Mouse (Mus musculus): ENCODE data around the gene Snapc1.
A peak's percentile ranks its signal among the peaks of the same experiment; 100 is the strongest.

Gene Snapc1

DNA sequence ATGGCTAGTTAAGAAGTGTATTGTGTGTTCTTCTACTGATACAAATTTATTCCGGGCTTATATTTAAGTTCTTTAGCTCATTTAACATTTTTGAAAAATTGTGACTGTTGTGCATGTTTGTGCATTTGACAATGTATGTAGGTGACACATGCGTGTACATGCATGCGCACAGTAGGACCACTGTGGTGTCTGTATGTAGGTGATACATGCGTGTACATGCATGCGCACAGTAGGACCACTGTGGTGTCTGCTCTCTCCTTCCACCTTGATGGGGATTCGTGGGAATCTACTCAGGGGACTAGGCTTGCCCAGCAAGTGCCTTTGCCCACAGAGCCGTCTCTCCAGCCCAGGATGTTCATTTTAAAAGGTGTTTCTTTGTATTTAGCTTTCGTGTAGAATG lies 4.9 kb downstream of the Snapc1 start:
- no peak for DNase-seq (ENCODE audit: low read depth, low spot score)
- Histone ChIP-seq H3K36me3 (ENCODE audit: control insufficient read depth, insufficient read depth, low read length, poor library complexity, severe bottlenecking) (peaks cover 23% of the 10 kb centered on the region), H3K27me3 (ENCODE audit: control insufficient read depth, insufficient read depth, low read length, poor library complexity, severe bottlenecking) (no peaks in the 10 kb centered on the region)

DNA sequence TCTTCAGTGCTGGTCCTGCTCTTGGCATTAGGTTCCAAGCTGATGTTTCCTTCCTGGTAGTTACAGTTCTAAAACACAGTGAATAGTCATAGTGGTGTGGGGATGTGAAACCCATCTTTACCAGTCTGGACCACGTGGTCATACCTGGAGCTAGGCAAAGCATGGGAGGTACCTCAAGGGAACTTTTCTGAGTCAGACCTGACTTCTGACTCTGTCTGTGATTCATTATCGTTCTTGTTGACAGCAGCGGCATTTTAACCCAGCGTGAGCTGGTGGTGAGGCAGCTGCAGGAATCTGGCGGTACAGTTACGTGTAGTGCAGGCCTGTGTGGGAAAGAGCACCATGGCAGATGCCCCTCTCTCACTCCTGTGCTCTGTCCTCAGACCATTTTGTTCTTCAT lies 10.3 kb downstream of the Snapc1 start:
- Histone ChIP-seq H3K36me3 (ENCODE audit: control insufficient read depth, insufficient read depth, low read length, poor library complexity, severe bottlenecking) (peaks cover 30% of the 10 kb centered on the region), H3K27me3 (ENCODE audit: control insufficient read depth, insufficient read depth, low read length, poor library complexity, severe bottlenecking) (no peaks in the 10 kb centered on the region)
- no peak for DNase-seq (ENCODE audit: low read depth, low spot score)

DNA sequence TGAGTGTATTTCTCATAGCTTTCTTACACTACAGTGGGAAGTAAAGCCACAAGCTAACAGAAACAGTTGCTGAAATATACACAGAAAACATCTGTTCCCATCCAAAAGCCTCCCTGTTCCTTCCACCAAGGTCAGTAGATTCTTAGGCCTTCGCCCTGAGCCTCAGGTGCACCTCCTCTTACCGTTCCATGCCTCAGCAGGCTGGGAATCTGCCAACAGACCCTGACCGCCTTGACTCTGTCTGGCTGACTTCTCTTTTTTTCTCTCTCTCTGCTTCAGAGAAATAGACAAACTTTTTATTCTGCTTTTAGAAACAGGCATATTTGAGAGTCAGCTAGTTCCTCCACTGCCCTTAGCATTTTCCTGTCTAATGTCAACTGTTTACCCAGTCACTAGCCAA lies 13.9 kb downstream of the Snapc1 start:
- Histone ChIP-seq H3K36me3 (ENCODE audit: control insufficient read depth, insufficient read depth, low read length, poor library complexity, severe bottlenecking) (peaks cover 16% of the 10 kb centered on the region), H3K27me3 (ENCODE audit: control insufficient read depth, insufficient read depth, low read length, poor library complexity, severe bottlenecking) (no peaks in the 10 kb centered on the region)
- DNase-seq (ENCODE audit: low read depth, low spot score): peak; percentile 22

DNA sequence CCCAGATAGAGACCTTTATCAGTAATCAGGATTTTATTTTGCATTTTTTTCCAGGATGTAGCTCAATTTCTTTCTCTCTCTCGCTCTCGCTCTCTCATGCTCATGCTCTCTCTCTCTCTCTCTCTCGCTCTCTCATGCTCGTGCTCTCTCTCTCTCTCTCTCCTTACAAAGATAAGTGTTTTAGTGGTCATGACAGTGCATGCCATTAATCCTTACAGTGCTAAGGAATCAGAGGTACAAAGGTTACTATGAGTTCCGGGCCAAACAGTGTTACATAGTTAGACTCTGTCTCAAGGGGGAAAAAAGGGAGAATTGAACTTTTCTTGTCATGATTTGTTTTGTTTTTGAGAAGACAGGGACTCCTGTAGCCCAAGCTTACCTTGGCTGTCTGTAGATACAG lies 15.4 kb downstream of the Snapc1 start:
- DNase-seq (ENCODE audit: low read depth, low spot score): no peak
- Histone ChIP-seq H3K36me3 (ENCODE audit: control insufficient read depth, insufficient read depth, low read length, poor library complexity, severe bottlenecking) (peaks cover 15% of the 10 kb centered on the region), H3K27me3 (ENCODE audit: control insufficient read depth, insufficient read depth, low read length, poor library complexity, severe bottlenecking) (no peaks in the 10 kb centered on the region)

DNA sequence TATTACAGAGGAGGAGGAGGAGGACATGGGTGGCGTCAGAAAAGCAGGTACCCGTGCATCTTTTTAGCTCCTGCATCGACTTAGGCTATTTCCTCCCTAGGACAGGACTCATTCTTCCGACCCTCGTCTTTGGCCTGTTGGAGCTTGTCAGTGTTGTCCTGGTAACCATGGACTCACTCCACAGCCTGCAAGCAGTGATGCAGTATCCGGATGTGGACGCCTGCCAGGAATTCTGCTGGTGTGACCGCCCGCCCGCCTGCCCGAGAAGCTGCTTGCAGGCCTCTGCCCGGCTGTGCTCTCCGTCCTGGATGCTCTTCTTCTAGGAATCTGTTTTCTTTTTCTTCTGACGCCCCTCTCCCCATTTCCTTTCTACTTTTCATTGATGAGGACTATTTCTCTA lies 18.3 kb downstream of the Snapc1 start:
- no peak for DNase-seq (ENCODE audit: low read depth, low spot score)
- H3K27me3 ChIP-seq (ENCODE audit: control insufficient read depth, insufficient read depth, low read length, poor library complexity, severe bottlenecking): no peaks in the 10 kb centered on the region
- peaks cover 22% of the 10 kb centered on the region for H3K36me3 ChIP-seq (ENCODE audit: control insufficient read depth, insufficient read depth, low read length, poor library complexity, severe bottlenecking)

DNA sequence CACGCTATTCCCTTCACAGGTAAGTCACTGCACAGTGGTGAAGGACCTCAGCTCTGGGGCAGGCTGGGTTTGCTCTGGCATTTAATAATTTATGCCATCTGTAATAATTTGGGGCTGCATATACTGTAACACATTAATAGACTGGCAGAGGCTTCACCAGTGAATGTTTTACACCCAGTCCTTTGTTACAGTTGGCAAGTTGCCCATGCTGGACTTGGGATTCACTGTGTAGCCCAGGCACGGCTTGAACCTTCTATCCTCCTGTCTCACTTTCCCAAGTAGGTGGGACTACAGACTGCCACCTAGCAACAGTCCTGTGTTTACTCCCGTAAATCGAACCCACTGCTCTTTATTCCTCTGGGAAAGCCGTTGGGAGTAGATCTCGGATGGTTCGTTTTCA lies 22.0 kb downstream of the Snapc1 start:
- Histone ChIP-seq H3K36me3 (ENCODE audit: control insufficient read depth, insufficient read depth, low read length, poor library complexity, severe bottlenecking) (peaks cover 13% of the 10 kb centered on the region), H3K27me3 (ENCODE audit: control insufficient read depth, insufficient read depth, low read length, poor library complexity, severe bottlenecking) (no peaks in the 10 kb centered on the region)
- no peak for DNase-seq (ENCODE audit: low read depth, low spot score)

DNA sequence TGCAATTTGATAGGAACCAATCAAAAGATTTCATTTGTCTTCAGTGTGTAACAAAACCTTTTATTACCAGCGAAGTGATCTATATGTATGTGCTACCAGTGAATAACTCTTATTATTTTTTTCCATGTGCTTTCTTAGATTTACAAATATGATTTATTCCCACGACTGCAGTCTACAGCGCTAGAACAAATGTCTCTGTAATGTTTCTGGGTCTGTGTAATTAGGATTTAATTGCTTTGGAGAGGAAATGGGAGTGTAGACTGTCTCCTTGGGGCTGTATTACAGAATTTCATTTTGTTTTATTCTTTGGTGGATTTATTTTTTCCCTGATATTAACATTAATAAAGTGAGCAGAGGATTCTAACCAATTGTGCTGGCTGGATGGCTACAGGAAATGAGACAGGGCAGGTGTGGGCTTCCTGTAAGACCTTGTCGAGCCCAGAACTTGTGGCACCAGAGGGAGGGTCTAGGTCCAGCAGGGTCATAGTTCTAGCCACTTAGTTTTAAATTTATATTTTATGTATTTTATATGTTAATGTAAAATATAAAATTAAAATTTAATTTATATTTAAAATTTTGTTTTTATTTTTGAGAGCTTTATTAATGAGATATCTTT lies 24.2 kb downstream of the Snapc1 start:
- Histone ChIP-seq H3K36me3 (ENCODE audit: control insufficient read depth, insufficient read depth, low read length, poor library complexity, severe bottlenecking) (peaks cover 13% of the 10 kb centered on the region), H3K27me3 (ENCODE audit: control insufficient read depth, insufficient read depth, low read length, poor library complexity, severe bottlenecking) (no peaks in the 10 kb centered on the region)
- no peak for DNase-seq (ENCODE audit: low read depth, low spot score)

DNA sequence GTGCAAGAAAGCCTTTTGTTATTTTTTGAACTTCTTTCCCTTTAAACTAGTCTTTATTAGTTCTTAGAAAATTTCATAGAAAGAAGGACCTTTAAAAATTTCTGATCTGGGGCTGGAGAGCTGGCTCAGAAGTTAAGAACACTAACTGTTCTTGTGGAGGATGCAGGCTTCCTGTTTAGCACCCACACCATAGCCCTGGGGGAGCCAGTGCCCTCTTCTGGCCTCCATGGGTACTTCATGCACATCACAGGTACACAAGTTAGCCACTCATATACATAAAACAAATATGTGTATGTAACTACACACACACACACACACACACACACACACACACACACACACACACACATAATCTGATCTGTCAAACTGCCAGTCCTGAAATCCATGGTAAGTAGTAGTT lies 25.3 kb downstream of the Snapc1 start:
- peak; percentile 70 for DNase-seq (ENCODE audit: low read depth, low spot score)
- no peaks in the 10 kb centered on the region for H3K27me3 ChIP-seq (ENCODE audit: control insufficient read depth, insufficient read depth, low read length, poor library complexity, severe bottlenecking)
- H3K36me3 ChIP-seq (ENCODE audit: control insufficient read depth, insufficient read depth, low read length, poor library complexity, severe bottlenecking): peaks cover 12% of the 10 kb centered on the region

DNA sequence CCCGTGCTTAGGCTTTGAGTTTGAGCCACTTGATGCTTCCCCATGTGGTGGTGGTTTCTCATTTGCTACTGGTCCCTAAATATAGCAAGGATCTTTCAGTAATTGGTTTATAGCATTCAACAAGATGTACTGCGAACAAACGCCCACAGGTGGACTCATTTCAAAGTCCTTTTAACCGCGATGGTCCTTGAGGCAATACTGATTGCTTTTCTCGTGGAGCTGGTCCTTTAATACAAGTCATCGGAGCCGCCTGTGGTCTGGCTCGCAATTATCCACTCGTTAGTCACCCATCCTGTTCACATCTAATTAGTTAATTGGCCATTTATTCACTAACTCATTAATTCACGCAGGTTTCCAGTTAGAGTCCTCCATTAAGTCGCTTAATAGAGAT lies 32.6 kb downstream of the Snapc1 start:
- no peak for DNase-seq (ENCODE audit: low read depth, low spot score)
- Histone ChIP-seq H3K27me3 (ENCODE audit: control insufficient read depth, insufficient read depth, low read length, poor library complexity, severe bottlenecking) (no peaks in the 10 kb centered on the region; the same call in 1 of the 2 replicates), H3K36me3 (ENCODE audit: control insufficient read depth, insufficient read depth, low read length, poor library complexity, severe bottlenecking) (no peaks in the 10 kb centered on the region)

DNA sequence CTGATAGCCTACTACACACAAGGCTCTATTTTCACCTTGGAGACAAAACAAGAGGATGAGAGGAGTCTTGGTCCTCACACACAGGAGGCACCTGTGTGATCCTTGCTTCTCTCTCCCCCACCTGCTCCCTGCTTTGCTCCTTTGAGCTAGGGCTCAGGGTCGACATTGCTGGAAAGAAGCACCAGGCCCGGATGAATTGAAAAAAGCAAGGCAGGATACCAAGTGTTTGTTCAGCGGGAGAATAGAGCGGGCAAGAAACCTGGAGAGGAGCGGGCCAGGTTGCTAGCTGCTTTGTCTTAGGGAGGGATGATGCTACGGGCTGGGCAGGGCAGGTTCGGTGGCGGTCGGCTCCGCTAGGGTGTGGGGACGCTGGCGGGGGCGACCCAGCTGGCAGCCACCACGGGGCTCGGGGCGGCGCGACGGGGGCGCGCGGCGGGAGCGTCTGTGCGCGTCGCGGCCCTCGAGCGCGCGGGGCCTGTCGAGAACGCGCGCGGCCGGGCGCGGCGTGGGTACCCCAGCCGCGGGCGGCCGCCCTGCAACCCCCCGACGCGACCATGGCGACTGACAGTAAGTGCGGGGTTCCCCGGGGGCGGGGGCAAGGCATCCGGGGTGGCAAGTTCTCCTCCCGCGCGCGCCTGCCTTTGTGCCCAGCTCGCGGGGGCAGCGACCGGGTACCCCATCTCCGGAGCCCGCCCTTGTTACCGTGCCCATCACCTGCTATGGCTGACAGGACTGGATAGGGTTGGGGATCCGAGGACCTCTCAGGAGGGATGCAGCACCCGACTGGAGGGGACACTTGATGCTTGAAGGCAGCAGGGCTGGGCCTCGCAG lies 33.2 kb downstream of the Snapc1 start, which contains the start of gene Syt16:
TSS of gene Syt16 (plus strand) at position 365 of the 831 bp plus-strand sequence.
- no peaks in the 10 kb centered on the region; the same call in 1 of the 2 replicates for H3K27me3 ChIP-seq (ENCODE audit: control insufficient read depth, insufficient read depth, low read length, poor library complexity, severe bottlenecking)
- H3K36me3 ChIP-seq (ENCODE audit: control insufficient read depth, insufficient read depth, low read length, poor library complexity, severe bottlenecking): no peaks in the 10 kb centered on the region
- no peak for DNase-seq (ENCODE audit: low read depth, low spot score)

DNA sequence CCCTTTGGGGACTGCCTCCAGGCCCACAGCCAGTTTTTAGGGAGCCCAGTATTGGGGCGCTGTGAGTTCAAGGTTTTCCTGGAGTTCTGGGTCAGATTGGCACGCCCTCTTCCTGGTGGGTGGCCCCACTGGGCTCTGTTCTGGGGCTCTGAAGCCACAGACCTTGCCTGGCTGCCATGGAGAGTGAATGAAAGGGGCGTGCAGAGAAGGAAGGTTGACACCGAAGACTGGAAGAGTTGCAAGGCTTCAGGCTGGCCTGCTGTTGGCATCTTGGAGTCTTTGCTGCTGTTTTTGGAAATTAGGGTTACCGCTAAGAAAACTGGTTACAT lies 33.8 kb downstream of the Snapc1 start:
- Histone ChIP-seq H3K27me3 (ENCODE audit: control insufficient read depth, insufficient read depth, low read length, poor library complexity, severe bottlenecking) (no peaks in the 10 kb centered on the region; the same call in 1 of the 2 replicates), H3K36me3 (ENCODE audit: control insufficient read depth, insufficient read depth, low read length, poor library complexity, severe bottlenecking) (no peaks in the 10 kb centered on the region)
- no peak for DNase-seq (ENCODE audit: low read depth, low spot score)

DNA sequence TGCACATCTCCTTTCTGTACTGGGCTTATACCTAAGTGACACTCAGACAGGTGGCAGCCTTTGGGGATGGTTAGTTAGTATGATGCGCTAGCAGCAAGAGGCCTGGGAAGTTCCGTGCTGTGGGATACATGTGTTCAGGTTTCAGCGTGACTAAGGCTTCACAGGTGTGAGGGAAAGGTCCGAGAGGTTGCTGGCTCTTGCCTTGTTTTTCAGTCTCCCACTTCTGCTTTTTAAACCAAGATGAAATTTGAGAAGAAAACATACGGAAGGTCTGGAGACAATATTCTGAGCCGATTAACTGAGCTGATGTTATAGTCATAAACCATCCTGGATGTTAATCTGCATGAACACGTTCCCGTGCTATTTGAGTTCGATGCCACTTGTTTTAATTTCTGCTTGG lies 38.2 kb downstream of the Snapc1 start:
- DNase-seq (ENCODE audit: low read depth, low spot score): no peak
- H3K27me3 ChIP-seq (ENCODE audit: control insufficient read depth, insufficient read depth, low read length, poor library complexity, severe bottlenecking): no peaks in the 10 kb centered on the region; the same call in 1 of the 2 replicates
- H3K36me3 ChIP-seq (ENCODE audit: control insufficient read depth, insufficient read depth, low read length, poor library complexity, severe bottlenecking): no peaks in the 10 kb centered on the region

DNA sequence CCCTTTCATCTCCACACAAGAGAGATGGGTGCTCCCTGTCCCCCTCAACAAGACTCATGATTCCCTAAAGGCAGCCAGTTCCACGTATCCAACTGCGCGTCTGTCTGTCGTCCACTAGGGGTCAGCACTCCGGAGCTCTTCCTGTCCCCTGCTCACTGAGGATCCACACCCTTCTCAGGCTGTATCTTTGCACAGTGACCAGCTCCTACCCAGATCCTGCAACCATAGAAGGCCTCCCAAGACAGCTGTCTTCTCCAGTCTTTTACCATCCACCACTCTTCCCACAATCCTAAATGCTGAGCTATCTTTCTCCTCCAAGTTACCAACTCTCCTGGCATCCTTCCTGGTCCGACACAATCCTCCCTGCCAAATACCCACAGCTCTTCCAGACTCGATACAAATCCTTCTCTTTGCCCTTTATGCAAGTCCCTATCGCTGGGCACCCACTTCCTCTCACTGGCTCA lies 45.2 kb downstream of the Snapc1 start:
- Histone ChIP-seq H3K27me3 (ENCODE audit: control insufficient read depth, insufficient read depth, low read length, poor library complexity, severe bottlenecking) (no peaks in the 10 kb centered on the region), H3K36me3 (ENCODE audit: control insufficient read depth, insufficient read depth, low read length, poor library complexity, severe bottlenecking) (no peaks in the 10 kb centered on the region)
- DNase-seq (ENCODE audit: low read depth, low spot score): peak; percentile 48

DNA sequence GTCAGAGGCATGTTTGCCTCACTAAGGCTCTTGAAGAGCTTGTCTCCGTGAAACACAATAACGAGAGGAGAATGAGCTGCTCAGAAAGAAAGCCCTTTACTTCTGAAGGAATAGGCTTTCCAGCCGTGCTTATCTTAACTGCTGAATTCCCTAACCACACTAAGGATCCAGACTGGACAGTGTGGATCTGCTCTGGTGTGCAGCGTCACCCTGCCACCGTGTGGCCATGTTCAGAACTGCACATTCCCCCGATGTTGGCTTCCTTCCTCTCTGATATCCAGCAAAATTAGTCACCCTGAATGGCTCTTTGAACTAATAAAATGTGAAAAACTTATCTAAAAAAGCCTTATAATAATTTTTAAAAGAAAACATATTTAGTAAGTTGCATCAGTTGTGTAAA lies 49.5 kb downstream of the Snapc1 start:
- Histone ChIP-seq H3K36me3 (ENCODE audit: control insufficient read depth, insufficient read depth, low read length, poor library complexity, severe bottlenecking) (no peaks in the 10 kb centered on the region), H3K27me3 (ENCODE audit: control insufficient read depth, insufficient read depth, low read length, poor library complexity, severe bottlenecking) (no peaks in the 10 kb centered on the region)
- DNase-seq (ENCODE audit: low read depth, low spot score): peak; percentile 57

DNA sequence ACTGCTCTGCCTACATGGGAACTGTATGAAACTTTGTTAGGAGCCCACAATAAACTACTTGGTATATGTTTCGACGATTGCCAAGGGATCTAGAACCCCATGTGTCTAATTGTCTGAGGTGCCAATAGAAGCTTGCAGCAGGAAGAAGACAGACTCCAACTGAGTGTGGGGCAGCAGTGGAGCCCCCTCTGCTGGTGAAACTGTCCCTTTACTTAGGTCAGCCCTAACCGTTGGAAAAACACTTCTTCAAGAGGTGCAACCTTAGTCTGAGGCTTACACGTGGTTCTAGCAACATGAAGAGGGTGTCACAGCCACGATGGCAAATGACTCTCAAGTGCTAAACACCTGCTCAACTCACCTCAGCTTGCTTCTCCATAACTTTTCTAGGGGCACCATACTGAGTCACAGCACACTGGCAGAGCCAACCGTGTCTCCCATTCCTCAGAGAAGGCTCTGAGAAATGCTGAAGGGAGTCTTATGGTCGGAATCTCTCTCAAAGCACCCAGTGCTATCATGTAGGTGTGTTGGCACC lies 50.5 kb downstream of the Snapc1 start:
- no peaks in the 10 kb centered on the region for H3K27me3 ChIP-seq (ENCODE audit: control insufficient read depth, insufficient read depth, low read length, poor library complexity, severe bottlenecking)
- peak; percentile 35 for DNase-seq (ENCODE audit: low read depth, low spot score)

More for the DNA sequence above, 50.5 kb downstream of the Snapc1 start:
- no peaks in the 10 kb centered on the region for H3K36me3 ChIP-seq (ENCODE audit: control insufficient read depth, insufficient read depth, low read length, poor library complexity, severe bottlenecking)
